Mouse (Mus musculus): ENCODE results near the gene Htr6.

DNA sequence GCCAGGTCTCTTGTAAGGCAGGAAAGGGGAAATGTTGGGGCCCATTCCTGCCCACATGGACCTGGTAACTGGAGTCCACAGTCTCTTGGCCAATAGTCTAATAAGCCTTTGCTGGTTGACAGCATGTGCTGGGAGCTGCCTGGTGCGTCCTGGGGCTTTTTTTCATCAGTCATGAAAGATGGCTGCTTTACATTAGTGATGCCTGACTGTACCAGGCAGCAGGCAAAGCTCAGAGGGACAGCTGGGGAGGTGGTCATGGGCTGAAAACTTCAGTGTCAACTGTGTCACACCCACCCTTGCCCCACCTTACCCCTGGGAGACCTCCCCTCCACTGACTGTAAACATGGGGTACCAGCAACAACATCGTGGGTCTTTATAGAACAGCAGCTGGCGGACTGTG is 19.6 kb downstream of the Htr6 start:
- TF ChIP-seq POLR2A (IDR thresholded peaks at IDR 0.05; ENCODE audit: low read depth, low read length) = no peak
- TF ChIP-seq CTCF (conservative IDR thresholded peaks at IDR 0.05; ENCODE audit: insufficient read depth, insufficient read length, low read depth, low read length) = no peak

Data from kidney, adult 2 months (tissue).